Mouse (Mus musculus): ENCODE data around the gene Gm20388.
A peak's percentile ranks its signal among the peaks of the same experiment; 100 is the strongest.

Gene Gm20388

GRCm38 (mm10) chr8:122658807-122659160 is 2748.1 kb downstream of the Gm20388 start:
- no peak for DNase-seq (ENCODE audit: low spot score in 2 of 2)

GRCm38 (mm10) chr8:122660022-122660421 is 2749.4 kb downstream of the Gm20388 start:
- DNase-seq (ENCODE audit: low spot score in 2 of 2) = no peak

GRCm38 (mm10) chr8:122661138-122661537 is 2750.5 kb downstream of the Gm20388 start:
- peak in 1 of 2 experiments; percentile 47 for DNase-seq (ENCODE audit: low spot score in 2 of 2)

- DNase-seq (ENCODE audit: low spot score in 2 of 2) = no peak
These were observed 2751.3 kb downstream of the Gm20388 start for GRCm38 (mm10) chr8:122661894-122662293.

- DNase-seq (ENCODE audit: low spot score in 2 of 2) = no peak
These were observed 2752.5 kb downstream of the Gm20388 start for GRCm38 (mm10) chr8:122663106-122663505.

- no peak for DNase-seq (ENCODE audit: low spot score in 2 of 2)
These were observed 2753.0 kb downstream of the Gm20388 start for GRCm38 (mm10) chr8:122663670-122664069.

GRCm38 (mm10) chr8:122665221-122665620 is 2754.6 kb downstream of the Gm20388 start:
- no peak for DNase-seq (ENCODE audit: low spot score in 2 of 2)

GRCm38 (mm10) chr8:122665667-122666316 is 2755.2 kb downstream of the Gm20388 start:
- DNase-seq (ENCODE audit: low spot score in 2 of 2) = no peak

GRCm38 (mm10) chr8:122666338-122666764 is 2755.7 kb downstream of the Gm20388 start:
- no peak for DNase-seq (ENCODE audit: low spot score in 2 of 2)

GRCm38 (mm10) chr8:122666827-122667226 is 2756.2 kb downstream of the Gm20388 start:
- DNase-seq (ENCODE audit: low spot score in 2 of 2) = peak; percentile 62 to 73

GRCm38 (mm10) chr8:122667854-122668253 is 2757.2 kb downstream of the Gm20388 start:
- peak; percentile 68 to 70 for DNase-seq (ENCODE audit: low spot score in 2 of 2)

GRCm38 (mm10) chr8:122669370-122669769 is 2758.7 kb downstream of the Gm20388 start:
- DNase-seq (ENCODE audit: low spot score in 2 of 2) = no peak

GRCm38 (mm10) chr8:122670001-122670400 is 2759.4 kb downstream of the Gm20388 start:
- no peak for DNase-seq (ENCODE audit: low spot score in 2 of 2)

GRCm38 (mm10) chr8:122670718-122671117 is 2760.1 kb downstream of the Gm20388 start:
- DNase-seq (ENCODE audit: low spot score in 2 of 2) = no peak

GRCm38 (mm10) chr8:122671894-122672293 is 2761.3 kb downstream of the Gm20388 start:
- DNase-seq (ENCODE audit: low spot score in 2 of 2) = no peak

- no peak for DNase-seq (ENCODE audit: low spot score in 2 of 2)
These were observed 2763.3 kb downstream of the Gm20388 start for GRCm38 (mm10) chr8:122673989-122674388.

GRCm38 (mm10) chr8:122674999-122675398 is 2764.4 kb downstream of the Gm20388 start:
- DNase-seq (ENCODE audit: low spot score in 2 of 2) = no peak

GRCm38 (mm10) chr8:122675596-122676420 is 2765.2 kb downstream of the Gm20388 start:
- peak in 1 of 2 experiments; percentile 36 for DNase-seq (ENCODE audit: low spot score in 2 of 2)

GRCm38 (mm10) chr8:122676621-122677480 is 2766.2 kb downstream of the Gm20388 start:
- peak; percentile 71 to 76 for DNase-seq (ENCODE audit: low spot score in 2 of 2)

GRCm38 (mm10) chr8:122677481-122678021 is 2766.9 kb downstream of the Gm20388 start:
- no peak for DNase-seq (ENCODE audit: low spot score in 2 of 2)

GRCm38 (mm10) chr8:122678061-122678895 is 2767.6 kb downstream of the Gm20388 start:
- peak; percentile 59 for DNase-seq (ENCODE audit: low spot score in 2 of 2)

Data from right cerebral cortex, postnatal 36 days (tissue).